Mouse (Mus musculus): Measurements from ENCODE around the gene Mutyh.
"Not testable (repeated sequence)": the region's sequence is repeated elsewhere in the genome, so short reads cannot be mapped to it uniquely, and the experiment has no call there.

Mutyh gene

GRCm38 (mm10) chr4:116819968-116820901 is 12.7 kb downstream of the Mutyh start:
- CTCF ChIA-PET = no interaction called here

- CTCF ChIA-PET = no interaction called here
These were observed 13.6 kb downstream of the Mutyh start for GRCm38 (mm10) chr4:116820902-116821693.

GRCm38 (mm10) chr4:116821694-116822016 is 14.1 kb downstream of the Mutyh start, which contains the start of gene Hpdl:
Hpdl (minus strand) TSS chr4:116821707.
- CTCF ChIA-PET = no interaction called here

GRCm38 (mm10) chr4:116824541-116825004 is 17.1 kb downstream of the Mutyh start:
- CTCF ChIA-PET = no interaction called here

GRCm38 (mm10) chr4:116827819-116828218 is 20.3 kb downstream of the Mutyh start:
- CTCF ChIA-PET = interaction anchor here (0.5 to 1.2 kb wide), 4 partner anchors 100 to 1086 kb away, joined by 3 to 5 read pairs (median 4); no protein-coding TSS in a partner anchor

- CTCF ChIA-PET = no interaction called here
These were observed 22.0 kb downstream of the Mutyh start for GRCm38 (mm10) chr4:116829364-116830069.

- CTCF ChIA-PET = no interaction called here
These were observed 22.5 kb downstream of the Mutyh start for GRCm38 (mm10) chr4:116830070-116830368.

DNA sequence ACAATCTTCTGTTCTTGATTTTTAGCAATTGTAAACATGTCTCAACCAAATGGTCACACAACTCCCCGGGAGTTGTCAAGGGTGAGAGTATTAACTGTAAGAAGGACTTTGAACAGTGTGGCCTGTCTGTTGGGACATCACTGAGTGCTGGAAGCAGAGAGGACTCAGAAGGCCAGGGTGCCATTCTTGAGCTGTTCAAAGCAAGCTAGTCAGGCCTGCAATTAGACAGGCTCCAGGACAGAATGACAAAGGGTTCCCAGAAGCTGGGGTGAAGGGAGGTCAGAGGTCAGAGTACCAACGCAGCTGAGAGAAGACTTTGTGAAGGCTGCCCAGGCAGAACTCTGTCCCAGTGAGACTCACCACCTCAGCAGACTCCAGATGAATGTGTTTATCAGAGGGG is 31.5 kb downstream of the Mutyh start:
- CTCF ChIA-PET = no interaction called here

GRCm38 (mm10) chr4:116840096-116840495 is 32.6 kb downstream of the Mutyh start:
- CTCF ChIA-PET = not testable (repeated sequence)

GRCm38 (mm10) chr4:116840841-116841240 is 33.3 kb downstream of the Mutyh start:
- CTCF ChIA-PET = interaction anchor here (0.6 kb wide), 1 partner anchor 991 kb away, joined by 4 read pairs; no protein-coding TSS in a partner anchor

DNA sequence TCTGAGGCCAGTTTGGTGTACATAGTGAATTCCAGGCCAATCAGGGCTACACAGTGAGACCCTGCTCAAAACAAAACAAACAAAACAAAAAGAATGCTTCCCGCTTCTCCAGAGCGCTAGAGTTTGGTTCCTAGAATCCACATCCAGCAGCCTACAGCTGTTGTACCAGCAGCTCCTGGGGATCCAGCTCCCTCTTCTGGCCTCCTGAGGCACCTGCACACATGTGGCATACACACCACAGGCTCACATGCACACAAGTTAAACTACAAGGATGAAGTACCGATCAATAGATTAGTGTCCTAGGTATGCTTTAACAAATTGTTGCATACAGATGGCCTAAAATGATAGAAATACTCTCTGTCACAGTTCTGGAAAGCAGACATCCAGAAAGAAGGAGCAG is 36.8 kb downstream of the Mutyh start:
- CTCF ChIA-PET = no interaction called here

DNA sequence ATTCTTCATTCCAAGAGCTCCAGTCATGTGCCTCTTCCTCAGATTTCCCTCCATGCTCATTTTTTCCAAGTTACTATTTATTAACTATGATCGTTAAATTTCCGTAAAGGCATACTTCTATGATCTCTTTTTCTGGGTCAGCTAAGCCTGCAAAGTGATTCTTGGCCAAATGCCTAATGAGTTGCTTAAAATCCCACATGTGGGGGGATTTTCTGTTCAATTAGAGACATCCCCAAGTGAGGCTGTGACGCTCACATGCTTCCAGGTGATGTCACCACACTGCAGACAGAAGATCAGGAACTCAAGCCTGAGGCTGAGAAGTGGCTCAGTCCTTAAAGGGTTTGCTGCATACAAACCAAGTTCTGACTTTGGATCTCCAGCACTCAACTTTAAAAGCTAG is 42.4 kb downstream of the Mutyh start:
- CTCF ChIA-PET = no interaction called here

- CTCF ChIA-PET = no interaction called here
These were observed 46.8 kb downstream of the Mutyh start for GRCm38 (mm10) chr4:116854286-116854685.

DNA sequence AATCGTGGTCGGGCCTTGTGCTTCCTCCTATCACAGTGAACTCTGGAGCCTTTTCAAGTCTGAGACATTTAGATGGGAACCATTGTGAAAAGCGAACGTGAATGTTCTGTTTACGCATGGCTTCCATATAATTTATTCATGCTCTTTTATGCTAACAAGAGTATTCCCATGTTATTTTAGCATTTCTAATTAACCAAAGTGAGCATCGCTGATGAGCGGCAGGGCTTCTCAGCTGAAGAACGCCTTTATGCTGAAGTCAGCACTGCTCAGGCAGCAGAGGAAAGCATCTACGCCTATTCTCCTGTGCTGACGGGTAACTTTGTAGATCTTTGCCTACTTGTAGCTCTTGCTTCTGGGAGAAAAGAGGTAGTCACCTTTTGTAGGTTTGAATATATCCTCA is 49.7 kb downstream of the Mutyh start:
- CTCF ChIA-PET = no interaction called here

- CTCF ChIA-PET = no interaction called here
These were observed 52.2 kb downstream of the Mutyh start for GRCm38 (mm10) chr4:116859711-116860110.

DNA sequence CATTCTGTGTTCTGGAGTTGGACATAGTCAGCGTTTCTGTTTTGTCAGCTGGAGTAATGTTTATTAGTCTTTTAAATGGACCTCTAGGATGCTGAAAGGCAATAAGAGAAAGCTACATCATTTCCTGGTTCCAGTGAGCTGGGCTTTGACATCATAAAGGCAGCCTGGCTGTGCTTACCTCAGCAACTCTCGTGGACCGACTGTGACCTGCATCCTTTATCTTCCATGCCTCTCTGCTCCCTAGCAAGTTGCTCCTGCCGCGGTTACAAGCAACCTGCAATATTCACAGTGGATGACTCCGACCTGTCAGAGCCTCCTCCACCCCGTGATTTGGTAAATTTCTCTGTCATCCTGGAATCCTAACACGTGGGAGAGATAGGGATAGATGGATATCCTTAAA is 54.5 kb downstream of the Mutyh start:
- CTCF ChIA-PET = interaction anchor here (0.7 kb wide), 1 partner anchor 72 kb away, joined by 5 read pairs; no protein-coding TSS in a partner anchor

Measured in spleen, embryonic (tissue).